Mouse (Mus musculus) spleen, adult 2 months (tissue): ENCODE data around the gene Tnfrsf13c. TPM values are rescaled to one million over a fixed set of nuclear protein-coding genes. Genes with fewer than 3 reads are reported as not detected.

ENCODE experiments used
- DNase-seq, 2 experiments: peaks; one replicate each; pipeline versions ENCODE4 v3.0.0 to v3.0.0-alpha.2; 2012 to 2021; ENCODE audit warnings: low spot score in 2 of 2, low read depth in 1 of 2
- H3K27ac ChIP-seq: fragments of 200-500 bp; 2 replicates; pipeline ENCODE4 v1.5.1; 2012; ENCODE audit warnings: low read length, inconsistent platforms; ENCODE audit not compliant: insufficient read depth
- H3K27me3 ChIP-seq: fragments of 200-500 bp; 2 replicates; pipeline ENCODE4 v1.6.1; 2012; ENCODE audit warnings: mild to moderate bottlenecking, moderate library complexity, low read length, inconsistent platforms; ENCODE audit not compliant: control insufficient read depth, insufficient read depth
- H3K36me3 ChIP-seq: fragments of 200-500 bp; 2 replicates; pipeline ENCODE4 v1.6.1; 2012; ENCODE audit warnings: mild to moderate bottlenecking, low read length, inconsistent platforms; ENCODE audit not compliant: control insufficient read depth, insufficient read depth
- H3K4me1 ChIP-seq: fragments of 200-500 bp; 2 replicates; pipeline ENCODE4 v1.6.1; 2011; ENCODE audit warnings: inconsistent platforms; ENCODE audit not compliant: control insufficient read depth, insufficient read depth, insufficient read length
- H3K4me3 ChIP-seq: fragments of 200-500 bp; 2 replicates; pipeline ENCODE4 v1.5.1; 2011; ENCODE audit warnings: mild to moderate bottlenecking, inconsistent platforms; ENCODE audit not compliant: insufficient read depth, insufficient read length; ENCODE audit errors: extremely low read depth
- CTCF ChIP-seq: fragments of 200-500 bp; IDR thresholded peaks from 2 replicates; pipeline ENCODE4 v1.5.1; 2011; ENCODE audit warnings: mild to moderate bottlenecking, inconsistent platforms; ENCODE audit not compliant: insufficient read depth, insufficient read length, insufficient replicate concordance; ENCODE audit errors: extremely low read depth
- POLR2A ChIP-seq: fragments of 200-500 bp; IDR thresholded peaks from 2 replicates; pipeline ENCODE4 v1.6.1; 2011; ENCODE audit warnings: low read depth, low read length, inconsistent platforms
- WGBS: fragments of 180-500 bp; shearing (Covaris S2); methylation state at CpG from one replicate; pipeline ENCODE4 v1.1.7; 2018; 5-methylcytosine and 5-hydroxymethylcytosine counted together
- polyA plus RNA-seq: library from polyadenylated mRNA; depleted of rRNA; stranded (reverse); fragments of >200 nt; gene quantifications from 2 replicates; pipeline ENCODE4 v1.2.3, GENCODE M21; 2012

Tnfrsf13c gene
- polyA plus RNA-seq, 1 experiment = 120 TPM

- no peak overlapping the region for H3K27ac ChIP-seq
- no peak overlapping the region for H3K4me3 ChIP-seq
- peaks cover 18% of the 10 kb centered on the region for H3K27me3 ChIP-seq
- peaks cover 7% of the 10 kb centered on the region for H3K4me1 ChIP-seq
- TF ChIP-seq CTCF = no peak
- TF ChIP-seq POLR2A = no peak
- DNase-seq = no peak
- peaks cover 31% of the 10 kb centered on the region for H3K36me3 ChIP-seq
- WGBS = 95% methylated on average over 8 of the region's 8 CpGs
Measured at GRCm38 (mm10) chr15:82208307-82208706, 15.9 kb downstream of the Tnfrsf13c start.

GRCm38 (mm10) chr15:82207504-82208219, 16.5 kb downstream of the Tnfrsf13c start:
- DNase-seq = no peak
- peaks cover 7% of the 10 kb centered on the region for H3K4me1 ChIP-seq
- TF ChIP-seq POLR2A = no peak
- no peak for TF ChIP-seq CTCF
- 89% methylated on average over 30 of the region's 30 CpGs for WGBS
- no peak overlapping the region for H3K4me3 ChIP-seq
- no peak overlapping the region for H3K27ac ChIP-seq
- H3K27me3 ChIP-seq = peaks cover 14% of the 10 kb centered on the region
- peaks cover 35% of the 10 kb centered on the region for H3K36me3 ChIP-seq

GRCm38 (mm10) chr15:82207105-82207459, 17.1 kb downstream of the Tnfrsf13c start:
- H3K4me1 ChIP-seq = peaks cover 5% of the 10 kb centered on the region
- no peak overlapping the region for H3K4me3 ChIP-seq
- WGBS = 91% methylated on average over 34 of the region's 34 CpGs
- peaks cover 35% of the 10 kb centered on the region for H3K36me3 ChIP-seq
- H3K27me3 ChIP-seq = peaks cover 8% of the 10 kb centered on the region
- no peak overlapping the region for H3K27ac ChIP-seq
- DNase-seq = no peak
- no peak for TF ChIP-seq CTCF
- no peak for TF ChIP-seq POLR2A

GRCm38 (mm10) chr15:82206365-82207104, 17.6 kb downstream of the Tnfrsf13c start:
- no peak overlapping the region for H3K27ac ChIP-seq

GRCm38 (mm10) chr15:82204680-82205371, 19.3 kb downstream of the Tnfrsf13c start:
- Histone ChIP-seq H3K27ac (no peak overlapping the region), H3K36me3 (peaks cover 43% of the 10 kb centered on the region), H3K4me1 (no peaks in the 10 kb centered on the region), H3K4me3 (no peak overlapping the region), H3K27me3 (no peaks in the 10 kb centered on the region)
- no peak for DNase-seq
- TF ChIP-seq CTCF (no peak), POLR2A (no peak)
- WGBS = 69% methylated on average over 10 of the region's 10 CpGs

More at GRCm38 (mm10) chr15:82206365-82207104, 17.6 kb downstream of the Tnfrsf13c start:
- Histone ChIP-seq H3K4me3 (no peak overlapping the region), H3K4me1 (no peaks in the 10 kb centered on the region; the same call in 1 of the 2 replicates), H3K36me3 (peaks cover 35% of the 10 kb centered on the region), H3K27me3 (0 out of 2 replicates have a peak, but pooled peaks cover 3% of the 10 kb centered on the region)
- no peak for TF ChIP-seq CTCF
- no peak for TF ChIP-seq POLR2A
- no peak for DNase-seq
- 89% methylated on average over 9 of the region's 9 CpGs for WGBS

- Histone ChIP-seq H3K4me1 (no peaks in the 10 kb centered on the region), H3K27me3 (no peaks in the 10 kb centered on the region), H3K27ac (no peak overlapping the region), H3K36me3 (peaks cover 48% of the 10 kb centered on the region), H3K4me3 (no peak overlapping the region)
- 90% methylated on average over 20 of the region's 20 CpGs for WGBS
- TF ChIP-seq POLR2A (no peak), CTCF (no peak)
- no peak for DNase-seq
Measured at GRCm38 (mm10) chr15:82203611-82204351, 20.4 kb downstream of the Tnfrsf13c start.
